Mouse (Mus musculus): ENCODE results near the gene Slc7a5.

- TF ChIP-seq CTCF (IDR thresholded peaks at IDR 0.05; ENCODE audit: borderline replicate concordance, extremely low read depth, insufficient read depth, insufficient read length), result peak; percentile 64; the same call in 1 of the 2 replicates
- TF ChIP-seq POLR2A (IDR thresholded peaks at IDR 0.05; ENCODE audit: borderline replicate concordance, extremely low read depth, insufficient read depth, insufficient read length, poor library complexity, severe bottlenecking), result no peak
Observed at GRCm38 (mm10) chr8:121927316-121927715, 19.8 kb upstream of the Slc7a5 start.
